Mouse (Mus musculus): Measurements from ENCODE around the gene Naaladl2. TPM values are rescaled to one million over a fixed set of nuclear protein-coding genes. Genes with fewer than 3 reads are reported as not detected.

Naaladl2 gene
- total and polyA plus RNA-seq, 3 experiments = 0.13 TPM; not detected in 2

DNA sequence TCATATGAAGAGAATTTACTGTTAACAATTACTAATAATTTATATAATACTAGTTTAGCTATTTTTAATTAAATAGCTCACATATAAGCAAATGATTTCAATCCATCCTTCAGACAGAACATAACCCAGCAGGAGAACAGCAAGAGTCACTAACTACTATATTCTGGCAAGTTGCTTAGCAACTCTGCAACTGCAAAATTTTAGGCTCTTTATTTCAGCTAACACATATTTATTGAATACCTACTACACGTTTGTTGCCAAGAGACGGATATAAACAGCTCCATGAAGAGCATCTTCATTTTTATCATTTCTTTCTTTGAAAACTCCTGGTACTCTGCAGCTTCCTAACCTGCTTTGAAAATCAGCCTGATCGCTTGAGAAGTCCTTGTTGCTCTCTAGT, 429.3 kb downstream of the Naaladl2 start:
- TF ChIP-seq E2F4 (IDR thresholded peaks at IDR 0.05; ENCODE audit: insufficient replicate concordance, low read depth, low read length) = no peak
- no peak for TF ChIP-seq SMC3 (IDR thresholded peaks at IDR 0.05; ENCODE audit: low read depth, low read length)
- no peak for TF ChIP-seq KAT2A (IDR thresholded peaks at IDR 0.05; ENCODE audit: insufficient replicate concordance, low read length)
- no peak for TF ChIP-seq CTCF (conservative IDR thresholded peaks at IDR 0.05 in 1 of 2, IDR thresholded peaks at IDR 0.05 in 1 of 2; ENCODE audit: low read depth in 2 of 2, low read length in 2 of 2)
- TF ChIP-seq MAX (IDR thresholded peaks at IDR 0.05; ENCODE audit: low read length) = no peak
- no peak for TF ChIP-seq USF2 (conservative IDR thresholded peaks at IDR 0.05; ENCODE audit: low read depth, low read length)
- no peak for TF ChIP-seq ELF1 (IDR thresholded peaks at IDR 0.05; ENCODE audit: low read depth, low read length)
- no peak for TF ChIP-seq JUND (conservative IDR thresholded peaks at IDR 0.05; ENCODE audit: low read depth, low read length)
- TF ChIP-seq ZMIZ1 (IDR thresholded peaks at IDR 0.05; ENCODE audit: low read depth, low read length) = no peak
- no peak for TF ChIP-seq MXI1 (IDR thresholded peaks at IDR 0.05; ENCODE audit: low read depth, low read length)
- TF ChIP-seq ZKSCAN1 (IDR thresholded peaks at IDR 0.05; ENCODE audit: borderline replicate concordance, low read depth, low read length) = no peak
- no peak for TF ChIP-seq MAZ (IDR thresholded peaks at IDR 0.05; ENCODE audit: low read depth, low read length)
- no peak for TF ChIP-seq SIN3A (IDR thresholded peaks at IDR 0.05; ENCODE audit: low read length)
- no peak for TF ChIP-seq EP300 (IDR thresholded peaks at IDR 0.05; ENCODE audit: low read length)
- no peak for TF ChIP-seq MEF2A (IDR thresholded peaks at IDR 0.05; ENCODE audit: borderline replicate concordance, low read depth, low read length)
- no peak for TF ChIP-seq ETS1 (conservative IDR thresholded peaks at IDR 0.05; ENCODE audit: low read depth, low read length)
- TF ChIP-seq NRF1 (IDR thresholded peaks at IDR 0.05; ENCODE audit: low read depth, low read length) = no peak
- Histone ChIP-seq H3K27me3 (replicated peaks) (no peaks in the 10 kb centered on the region), H3K4me1 (ENCODE audit: control insufficient read depth in 1 of 2, insufficient read depth in 2 of 2) (peaks cover 0 to 3% of the 10 kb centered on the region in 2 experiments; a peak in 1 of 4 replicates), H3K36me3 (replicated peaks in 1 of 2; ENCODE audit: control insufficient read depth in 1 of 2, insufficient read depth in 1 of 2, low read length in 1 of 2) (no peaks in the 10 kb centered on the region), H3K27ac (ENCODE audit: insufficient read depth, low read depth) (no peak overlapping the region), H3K4me3 (replicated peaks in 1 of 3; ENCODE audit: low read depth in 2 of 3, low read length in 2 of 3, poor library complexity in 1 of 3) (no peak overlapping the region), H3K79me2 (replicated peaks; ENCODE audit: control insufficient read depth, extremely low read depth, insufficient read depth, poor library complexity, severe bottlenecking) (no peaks in the 10 kb centered on the region), H3K9ac (ENCODE audit: insufficient read depth, low read depth) (no peak overlapping the region), H3K9me3 (replicated peaks; ENCODE audit: low read length) (peaks cover 19% of the 10 kb centered on the region), H3K4me2 (ENCODE audit: insufficient read depth, low read depth, poor library complexity, severe bottlenecking) (no peak overlapping the region)
- dilution Hi-C loops (cut with MboI; ENCODE audit: extremely low pct_ligation_motif_present, extremely low pct_unique_long_range_greater_than_20kb, low sequenced_read_pairs) (no loop called here), in situ Hi-C loops (cut with MboI; ENCODE audit: low pct_ligation_motif_present, low pct_unique_long_range_greater_than_20kb, low sequenced_read_pairs) (no loop called here)
- no peak for DNase-seq (ENCODE audit: extremely low read depth)

- dilution Hi-C loops (cut with MboI; ENCODE audit: extremely low pct_ligation_motif_present, extremely low pct_unique_long_range_greater_than_20kb, low sequenced_read_pairs) (no loop called here), in situ Hi-C loops (cut with MboI; ENCODE audit: low pct_ligation_motif_present, low pct_unique_long_range_greater_than_20kb, low sequenced_read_pairs) (no loop called here)
- H3K36me3 ChIP-seq (replicated peaks in 1 of 2; ENCODE audit: control insufficient read depth in 1 of 2, insufficient read depth in 1 of 2, low read length in 1 of 2) = no peaks in the 10 kb centered on the region
- no peak overlapping the region for H3K4me3 ChIP-seq (replicated peaks in 1 of 3; ENCODE audit: low read depth in 2 of 3, low read length in 2 of 3, poor library complexity in 1 of 3)
- no peaks in the 10 kb centered on the region for H3K27me3 ChIP-seq (replicated peaks)
- no peak overlapping the region for H3K9ac ChIP-seq (ENCODE audit: insufficient read depth, low read depth)
- H3K79me2 ChIP-seq (replicated peaks; ENCODE audit: control insufficient read depth, extremely low read depth, insufficient read depth, poor library complexity, severe bottlenecking) = no peaks in the 10 kb centered on the region
- peaks cover 32% of the 10 kb centered on the region for H3K9me3 ChIP-seq (replicated peaks; ENCODE audit: low read length)
- no peaks in the 10 kb centered on the region; a peak in 1 of 4 replicates for H3K4me1 ChIP-seq (ENCODE audit: control insufficient read depth in 1 of 2, insufficient read depth in 2 of 2)
- no peak overlapping the region for H3K4me2 ChIP-seq (ENCODE audit: insufficient read depth, low read depth, poor library complexity, severe bottlenecking)
- no peak overlapping the region for H3K27ac ChIP-seq (ENCODE audit: insufficient read depth, low read depth)
- no peak for TF ChIP-seq MAZ (IDR thresholded peaks at IDR 0.05; ENCODE audit: low read depth, low read length)
- DNase-seq (ENCODE audit: extremely low read depth) = no peak
Observed at GRCm38 (mm10) chr3:24705778-24706423, 438.2 kb downstream of the Naaladl2 start.

All from CH12.LX (cell line).